Mouse (Mus musculus) thymus, adult 2 months (tissue): ENCODE results near the gene Kpna2.

ENCODE experiments used
- CTCF ChIP-seq: fragments of 200-500 bp; IDR thresholded peaks from 2 replicates; pipeline ENCODE4 v1.5.1; 2012; ENCODE audit warnings: mild to moderate bottlenecking, control low read depth, low read length, moderate library complexity, borderline replicate concordance; ENCODE audit not compliant: control insufficient read depth, poor library complexity, insufficient read depth; ENCODE audit errors: extremely low read depth
- POLR2A ChIP-seq: fragments of 200-500 bp; IDR thresholded peaks from 2 replicates; pipeline ENCODE4 v1.6.1; 2012; ENCODE audit warnings: mild to moderate bottlenecking, low read length, control low read depth, moderate library complexity; ENCODE audit not compliant: control insufficient read depth, poor library complexity, insufficient read depth; ENCODE audit errors: extremely low read depth

DNA sequence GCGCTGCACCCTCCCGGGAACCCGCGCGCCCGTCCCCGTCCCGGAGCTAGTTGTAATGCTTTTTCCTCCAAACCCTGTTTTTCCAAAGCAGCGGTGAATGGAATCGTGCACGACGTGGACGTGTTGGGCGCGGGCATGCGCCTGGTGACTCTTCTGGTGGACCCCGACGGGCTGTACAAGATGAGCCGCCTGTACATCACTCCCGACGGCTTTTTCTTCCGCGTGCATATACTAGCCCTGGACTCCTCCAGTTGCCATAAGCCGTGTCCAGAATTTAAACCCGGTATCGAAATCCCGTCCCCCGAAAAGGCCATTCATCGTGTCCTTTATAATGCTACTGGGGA, 28.9 kb upstream of the Kpna2 start:
- TF ChIP-seq CTCF: 0 out of 2 replicates have a peak, but pooled peaks have one; percentile 4
- no peak for TF ChIP-seq POLR2A
